Mouse (Mus musculus) A20 (cell line): ENCODE data around the gene Nrcam.

ENCODE experiments used
- DNase-seq: peaks from one replicate; pipeline ENCODE4 v3.0.0-alpha.2; 2011; ENCODE audit warnings: low read depth, low spot score

Gene Nrcam

GRCm38 (mm10) chr12:44437046-44437827 is 108.6 kb downstream of the Nrcam start:
- DNase-seq, result no peak

- DNase-seq, result no peak
These were observed 110.2 kb downstream of the Nrcam start for GRCm38 (mm10) chr12:44438884-44439283.

GRCm38 (mm10) chr12:44440230-44440629 is 111.5 kb downstream of the Nrcam start:
- no peak for DNase-seq

- DNase-seq, result no peak
These were observed 122.2 kb downstream of the Nrcam start for GRCm38 (mm10) chr12:44450930-44451329.

- peak; percentile 5 for DNase-seq
These were observed 123.1 kb downstream of the Nrcam start for GRCm38 (mm10) chr12:44451742-44452141.

- DNase-seq, result no peak
These were observed 125.1 kb downstream of the Nrcam start for GRCm38 (mm10) chr12:44453791-44454190.

GRCm38 (mm10) chr12:44457961-44458360 is 129.3 kb downstream of the Nrcam start:
- DNase-seq, result no peak

GRCm38 (mm10) chr12:44462436-44462835 is 133.8 kb downstream of the Nrcam start:
- no peak for DNase-seq

- DNase-seq, result no peak
These were observed 134.3 kb downstream of the Nrcam start for GRCm38 (mm10) chr12:44462976-44463375.

- no peak for DNase-seq
These were observed 142.4 kb downstream of the Nrcam start for GRCm38 (mm10) chr12:44471073-44471472.

GRCm38 (mm10) chr12:44475355-44475754 is 146.7 kb downstream of the Nrcam start:
- DNase-seq, result no peak

GRCm38 (mm10) chr12:44479260-44480030 is 150.8 kb downstream of the Nrcam start:
- DNase-seq, result no peak

- no peak for DNase-seq
These were observed 151.3 kb downstream of the Nrcam start for GRCm38 (mm10) chr12:44480031-44480419.

- no peak for DNase-seq
These were observed 152.7 kb downstream of the Nrcam start for GRCm38 (mm10) chr12:44481415-44481814.

- DNase-seq, result no peak
These were observed 164.2 kb downstream of the Nrcam start for GRCm38 (mm10) chr12:44492759-44493479.

- DNase-seq, result no peak
These were observed 169.1 kb downstream of the Nrcam start for GRCm38 (mm10) chr12:44497762-44498161.

GRCm38 (mm10) chr12:44498872-44499271 is 170.2 kb downstream of the Nrcam start:
- DNase-seq, result no peak

- no peak for DNase-seq
These were observed 173.3 kb downstream of the Nrcam start for GRCm38 (mm10) chr12:44501807-44502487.

GRCm38 (mm10) chr12:44503737-44504136 is 175.1 kb downstream of the Nrcam start:
- DNase-seq, result no peak

- no peak for DNase-seq
These were observed 179.9 kb downstream of the Nrcam start for GRCm38 (mm10) chr12:44508635-44509034.

- no peak for DNase-seq
These were observed 180.9 kb downstream of the Nrcam start for GRCm38 (mm10) chr12:44509406-44510104.
